Mouse (Mus musculus) forebrain, embryonic 11.5 days (tissue): ENCODE data around the gene Lingo1. TPM values are rescaled to one million over a fixed set of nuclear protein-coding genes. Genes with fewer than 3 reads are reported as not detected.

Source experiments
- ATAC-seq: fragments of 200-750 bp; cut with Nextera tagmentation; replicated peaks from 2 replicates; pipeline ENCODE4 v1.8.0; 2017; ENCODE audit warnings: moderate TSS enrichment; ENCODE audit not compliant: low FRiP score
- DNase-seq: peaks from one replicate; pipeline ENCODE4 v3.0.0-alpha.2; 2017; ENCODE audit warnings: low spot score
- H3K27ac ChIP-seq: fragments of 300-500 bp; sonication (generic); 2 replicates; pipeline ENCODE4 v1.5.1; 2014; ENCODE audit warnings: low read depth, low read length
- H3K27me3 ChIP-seq: fragments of 300-500 bp; sonication (generic); 2 replicates; pipeline ENCODE4 v1.6.1; 2014; ENCODE audit warnings: mild to moderate bottlenecking, low read length, mixed read lengths; ENCODE audit not compliant: control insufficient read depth, insufficient read depth
- H3K36me3 ChIP-seq: fragments of 300-500 bp; sonication (generic); 2 replicates; pipeline ENCODE4 v1.6.1; 2014; ENCODE audit warnings: mild to moderate bottlenecking, low read length, moderate library complexity, mixed read lengths; ENCODE audit not compliant: control insufficient read depth, insufficient read depth
- H3K4me1 ChIP-seq: fragments of 300-500 bp; sonication (generic); replicated peaks from 2 replicates; pipeline ENCODE4 v1.6.1; 2014; ENCODE audit warnings: low read length, mixed read lengths; ENCODE audit not compliant: control insufficient read depth, insufficient read depth
- H3K4me2 ChIP-seq: fragments of 300-500 bp; sonication (generic); 2 replicates; pipeline ENCODE4 v1.6.1; 2014; ENCODE audit warnings: low read depth, mild to moderate bottlenecking, low read length, moderate library complexity, mixed read lengths; ENCODE audit not compliant: severe bottlenecking
- H3K4me3 ChIP-seq: fragments of 300-500 bp; sonication (generic); 2 replicates; pipeline ENCODE4 v1.5.1; 2014; ENCODE audit warnings: low read depth, low read length
- H3K9ac ChIP-seq: fragments of 300-500 bp; sonication (generic); 2 replicates; pipeline ENCODE4 v1.6.1; 2014; ENCODE audit warnings: low read length
- H3K9me3 ChIP-seq: fragments of 300-500 bp; sonication (generic); 2 replicates; pipeline ENCODE4 v1.6.1; 2016; ENCODE audit warnings: low read length, mixed read lengths; ENCODE audit not compliant: control insufficient read depth
- WGBS: fragments of 180-500 bp; shearing (Covaris S2); extraction: QIAGEN DNeasy Blood & Tissue Kit; methylation state at CpG from one replicate; pipeline ENCODE4 v1.1.7; 2014; 5-methylcytosine and 5-hydroxymethylcytosine counted together
- polyA plus RNA-seq: library from polyadenylated mRNA; unstranded; fragments of >200 nt; fragmentation: Nextera tagmentation; extraction: Ambion mirVana; gene quantifications from 2 replicates; pipeline ENCODE4 v1.2.1, GENCODE M21; 2014

Lingo1 gene
- 2.5 and 3.2 TPM in 2 replicates for polyA plus RNA-seq

GRCm38 (mm10) chr9:56795721-56796655, at the start of gene Lingo1:
Lingo1 (minus strand) TSS chr9:56796468.
- under 1% methylated on average over 76 of the region's 88 CpGs for WGBS
- peak; percentile 67 for DNase-seq
- Histone ChIP-seq H3K4me3 (peak within 1 kb of the TSS; percentile 42), H3K4me2 (peak within 1 kb of the TSS; percentile 91), H3K9me3 (no peaks in the 10 kb centered on the region), H3K27me3 (peaks cover 52% of the 10 kb centered on the region), H3K4me1 (peaks cover 7% of the 10 kb centered on the region; the same call in 1 of the 2 replicates), H3K9ac (peak within 1 kb of the TSS; percentile 35), H3K27ac (no peak within 1 kb of the TSS), H3K36me3 (no peaks in the 10 kb centered on the region)
- ATAC-seq, result 0 out of 2 replicates have a peak, but pooled peaks have one; percentile 58

DNA sequence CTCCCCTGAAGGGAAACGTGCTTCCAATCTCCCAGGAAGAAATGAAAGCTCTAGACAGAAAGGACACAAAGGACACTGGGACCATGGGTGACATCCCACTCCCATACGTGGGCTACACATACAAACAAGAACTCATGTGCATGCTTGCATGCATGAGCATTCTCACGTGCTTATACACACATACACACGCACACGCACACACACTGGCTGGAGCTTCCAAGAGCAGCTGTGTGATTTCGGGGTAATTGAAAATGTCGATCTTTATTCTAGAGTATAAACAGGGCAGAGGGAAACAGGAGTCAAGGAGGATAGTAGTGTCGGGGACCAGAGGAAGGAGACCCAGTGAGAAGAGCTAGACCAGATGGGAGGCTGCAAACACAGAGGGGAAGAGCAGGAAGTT, 48.4 kb upstream of the Lingo1 start:
- no peak for DNase-seq
- H3K4me2 ChIP-seq, result no peak overlapping the region

GRCm38 (mm10) chr9:56843679-56844188, 47.5 kb upstream of the Lingo1 start:
- 41% methylated on average over 7 of the region's 7 CpGs for WGBS

More for the DNA sequence above, 48.4 kb upstream of the Lingo1 start:
- Histone ChIP-seq H3K27me3 (no peaks in the 10 kb centered on the region), H3K4me1 (0 out of 2 replicates have a peak, but pooled peaks cover 2% of the 10 kb centered on the region), H3K4me3 (no peak overlapping the region), H3K36me3 (no peaks in the 10 kb centered on the region), H3K9ac (no peak overlapping the region), H3K9me3 (no peaks in the 10 kb centered on the region), H3K27ac (no peak overlapping the region)
- WGBS, result 71% methylated on average over 8 of the region's 8 CpGs
- no peak for ATAC-seq

GRCm38 (mm10) chr9:56842303-56842719, 46.0 kb upstream of the Lingo1 start:
- Histone ChIP-seq H3K4me1 (0 out of 2 replicates have a peak, but pooled peaks cover 2% of the 10 kb centered on the region), H3K27ac (no peak overlapping the region), H3K4me3 (no peak overlapping the region), H3K9me3 (no peaks in the 10 kb centered on the region), H3K27me3 (no peaks in the 10 kb centered on the region), H3K4me2 (no peak overlapping the region), H3K9ac (no peak overlapping the region), H3K36me3 (no peaks in the 10 kb centered on the region)
- no peak for DNase-seq
- ATAC-seq, result no peak
- 89% methylated on average over 3 of the region's 3 CpGs for WGBS

More at GRCm38 (mm10) chr9:56843679-56844188, 47.5 kb upstream of the Lingo1 start:
- ATAC-seq, result no peak
- no peaks in the 10 kb centered on the region for H3K36me3 ChIP-seq
- H3K4me1 ChIP-seq, result 0 out of 2 replicates have a peak, but pooled peaks cover 2% of the 10 kb centered on the region
- no peak overlapping the region for H3K4me3 ChIP-seq
- H3K4me2 ChIP-seq, result no peak overlapping the region
- H3K27ac ChIP-seq, result no peak overlapping the region
- H3K27me3 ChIP-seq, result no peaks in the 10 kb centered on the region
- no peaks in the 10 kb centered on the region for H3K9me3 ChIP-seq
- no peak overlapping the region for H3K9ac ChIP-seq
- peak; percentile 83 for DNase-seq

GRCm38 (mm10) chr9:56841864-56842263, 45.6 kb upstream of the Lingo1 start:
- no peak overlapping the region for H3K4me3 ChIP-seq
- 0 out of 2 replicates have a peak, but pooled peaks cover 2% of the 10 kb centered on the region for H3K4me1 ChIP-seq
- H3K9ac ChIP-seq, result no peak overlapping the region
- no peaks in the 10 kb centered on the region for H3K9me3 ChIP-seq
- H3K27me3 ChIP-seq, result no peaks in the 10 kb centered on the region
- no peak overlapping the region for H3K4me2 ChIP-seq
- DNase-seq (no peak), ATAC-seq (no peak)
- no peak overlapping the region for H3K27ac ChIP-seq
- no peaks in the 10 kb centered on the region for H3K36me3 ChIP-seq

- Histone ChIP-seq H3K4me2 (no peak overlapping the region), H3K27me3 (no peaks in the 10 kb centered on the region), H3K36me3 (no peaks in the 10 kb centered on the region), H3K4me1 (0 out of 2 replicates have a peak, but pooled peaks cover 2% of the 10 kb centered on the region), H3K9ac (no peak overlapping the region), H3K9me3 (no peaks in the 10 kb centered on the region), H3K4me3 (no peak overlapping the region), H3K27ac (peak overlapping the region; percentile 6; the same call in 1 of the 2 replicates)
- DNase-seq (no peak), ATAC-seq (no peak)
- WGBS, result 49% methylated on average over 5 of the region's 5 CpGs
These were observed 44.5 kb upstream of the Lingo1 start for GRCm38 (mm10) chr9:56840721-56841120.

- Histone ChIP-seq H3K4me3 (no peak overlapping the region), H3K9ac (no peak overlapping the region), H3K36me3 (no peaks in the 10 kb centered on the region), H3K9me3 (no peaks in the 10 kb centered on the region), H3K4me2 (no peak overlapping the region), H3K27ac (no peak overlapping the region), H3K27me3 (no peaks in the 10 kb centered on the region), H3K4me1 (no peaks in the 10 kb centered on the region)
- DNase-seq (no peak), ATAC-seq (no peak)
- 82% methylated on average over 5 of the region's 5 CpGs for WGBS
These were observed 38.9 kb upstream of the Lingo1 start for GRCm38 (mm10) chr9:56835152-56835551.

- H3K27ac ChIP-seq, result no peak overlapping the region
- H3K9ac ChIP-seq, result no peak overlapping the region
- H3K36me3 ChIP-seq, result no peaks in the 10 kb centered on the region
- no peak overlapping the region for H3K4me3 ChIP-seq
- 53% methylated on average over 6 of the region's 6 CpGs for WGBS
- ATAC-seq, result no peak
- no peaks in the 10 kb centered on the region for H3K27me3 ChIP-seq
- no peaks in the 10 kb centered on the region for H3K9me3 ChIP-seq
- DNase-seq, result no peak
- H3K4me1 ChIP-seq, result no peaks in the 10 kb centered on the region
- H3K4me2 ChIP-seq, result no peak overlapping the region
These were observed 36.6 kb upstream of the Lingo1 start for GRCm38 (mm10) chr9:56832900-56833299.
